ENCODE assay signal across 8 mouse cellular contexts in genomic region chr6:90653736-90654135, GRCm38 (mm10). TPM values are rescaled to one million over a fixed set of nuclear protein-coding genes. Genes with fewer than 3 reads are reported as not detected.
DNase-seq lines count a peak whose midpoint lies in the region; ATAC-seq lines count a peak whose summit lies in the region.

No protein-coding gene starts in this region.

- no peak overlapping the region for H3K4me3 ChIP-seq in neural tube, embryonic 15.5 days (replicated peaks)
- no peak overlapping the region for H3K4me3 ChIP-seq in midbrain, embryonic 14.5 days (replicated peaks; ENCODE audit: low read depth, low read length)

- ATAC-seq in neural tube, embryonic 15.5 days (ENCODE audit: low FRiP score) = no peak
- no peak for ATAC-seq in midbrain, embryonic 14.5 days (ENCODE audit: low FRiP score, low TSS enrichment)

- no peak overlapping the region for H3K27ac ChIP-seq in neural tube, embryonic 15.5 days (replicated peaks)
- no peak overlapping the region for H3K27ac ChIP-seq in midbrain, embryonic 14.5 days (replicated peaks; ENCODE audit: low read depth, low read length)

- no peaks in the 10 kb centered on the region for H3K9me3 ChIP-seq in neural tube, embryonic 15.5 days (replicated peaks)
- H3K9me3 ChIP-seq in midbrain, embryonic 14.5 days (ENCODE audit: control insufficient read depth, low read length) = no peaks in the 10 kb centered on the region

- no peak overlapping the region for H3K9ac ChIP-seq in neural tube, embryonic 15.5 days (replicated peaks)
- H3K9ac ChIP-seq in midbrain, embryonic 14.5 days (replicated peaks; ENCODE audit: low read length) = no peak overlapping the region

- 76% methylated on average over 2 of the region's 2 CpGs for whole genome bisulfite sequencing in neural tube, embryonic 15.5 days
- WGBS in midbrain, embryonic 14.5 days = 71% methylated on average over 2 of the region's 2 CpGs

- peak; percentile 46 for DNase-seq in neural tube, embryonic 10.5 days (ENCODE audit: extremely low spot score, low spot score)
- peak; percentile 19 for DNase-seq in T-cell, adult 2 months (ENCODE audit: low spot score)
- DNase-seq in cerebellum, postnatal 10 days = peak; percentile 82
- peak; percentile 36 to 64 for DNase-seq in gastrocnemius, postnatal 4 days (ENCODE audit: low spot score in 2 of 2)
- peak; percentile 29 for DNase-seq in layer of hippocampus, adult 9-10 months (ENCODE audit: low spot score)
- peak; percentile 61 for DNase-seq in midbrain, embryonic 14.5 days
- peak; percentile 72 for DNase-seq in thymus, postnatal 4 days

- H3K4me1 ChIP-seq in neural tube, embryonic 15.5 days = no peaks in the 10 kb centered on the region
- no peaks in the 10 kb centered on the region for H3K4me1 ChIP-seq in midbrain, embryonic 14.5 days (ENCODE audit: control insufficient read depth, insufficient read depth, low read length)

- H3K36me3 ChIP-seq in neural tube, embryonic 15.5 days = no peaks in the 10 kb centered on the region
- H3K36me3 ChIP-seq in midbrain, embryonic 14.5 days (ENCODE audit: control insufficient read depth, insufficient read depth, low read length) = no peaks in the 10 kb centered on the region

- H3K27me3 ChIP-seq in neural tube, embryonic 15.5 days (replicated peaks) = no peaks in the 10 kb centered on the region
- no peaks in the 10 kb centered on the region for H3K27me3 ChIP-seq in midbrain, embryonic 14.5 days (ENCODE audit: control insufficient read depth, insufficient read depth, low read length)

- H3K4me2 ChIP-seq in neural tube, embryonic 15.5 days = no peak overlapping the region
- H3K4me2 ChIP-seq in midbrain, embryonic 14.5 days (ENCODE audit: low read length) = no peak overlapping the region

RNA-seq across cellular contexts. Expression of gene Slc41a3, which starts 49.2 kb away (rescaled TPM):
- 8.2 TPM in 2 replicates for polyA plus RNA-seq in neural tube, embryonic 15.5 days (2015; fragmentation: Nextera tagmentation; extraction: Ambion mirVana)
- 10 to 100 TPM; 21.6 to 25.0 TPM for total RNA-seq in gastrocnemius, postnatal 4 days (2021)
- polyA plus RNA-seq in midbrain, embryonic 14.5 days (2014; fragmentation: Nextera tagmentation; extraction: Ambion mirVana) = 4.7 and 5.3 TPM in 2 replicates

Comparison
In these comparisons a context has a peak if more than half of its experiments do, and no peak if none do; other contexts are left out.
1. DNase-seq: peak in every context shown above with its lines; median percentile 82 in cerebellum, postnatal 10 days; 72 in thymus, postnatal 4 days; 61 in midbrain, embryonic 14.5 days; 50 in gastrocnemius, postnatal 4 days; 46 in neural tube, embryonic 10.5 days; 29 in layer of hippocampus, adult 9-10 months; 19 in T-cell, adult 2 months.